Mouse (Mus musculus) kidney, embryonic 15.5 days (tissue): Measurements from ENCODE around the gene Selenoo. TPM values are rescaled to one million over a fixed set of nuclear protein-coding genes. Genes with fewer than 3 reads are reported as not detected.

Source experiments
- ATAC-seq: fragments of 200-750 bp; cut with Nextera tagmentation; replicated peaks from 2 replicates; pipeline ENCODE4 v1.8.0; 2017; ENCODE audit warnings: moderate TSS enrichment; ENCODE audit not compliant: low FRiP score
- H3K27ac ChIP-seq: fragments of 300-500 bp; sonication (generic); 2 replicates; pipeline ENCODE4 v1.5.1; 2015; ENCODE audit warnings: mild to moderate bottlenecking, inconsistent platforms
- H3K27me3 ChIP-seq: fragments of 300-500 bp; sonication (generic); 2 replicates; pipeline ENCODE4 v1.6.1; 2015; ENCODE audit warnings: inconsistent platforms
- H3K36me3 ChIP-seq: fragments of 300-500 bp; sonication (generic); 2 replicates; pipeline ENCODE4 v1.6.1; 2015; ENCODE audit warnings: inconsistent platforms
- H3K4me1 ChIP-seq: fragments of 300-500 bp; sonication (generic); 2 replicates; pipeline ENCODE4 v1.6.1; 2015; ENCODE audit warnings: inconsistent platforms
- H3K4me2 ChIP-seq: fragments of 300-500 bp; sonication (generic); 2 replicates; pipeline ENCODE4 v1.6.1; 2015; ENCODE audit warnings: moderate library complexity, mild to moderate bottlenecking, inconsistent platforms
- H3K4me3 ChIP-seq: fragments of 300-500 bp; sonication (generic); replicated peaks from 2 replicates; pipeline ENCODE4 v1.5.1; 2015; ENCODE audit warnings: mild to moderate bottlenecking, inconsistent platforms
- H3K9ac ChIP-seq: fragments of 300-500 bp; sonication (generic); 2 replicates; pipeline ENCODE4 v1.6.1; 2015; ENCODE audit warnings: mild to moderate bottlenecking, inconsistent platforms
- H3K9me3 ChIP-seq: fragments of 300-500 bp; sonication (generic); replicated peaks from 2 replicates; pipeline ENCODE4 v1.6.1; 2016; ENCODE audit warnings: inconsistent platforms
- WGBS: fragments of 180-500 bp; shearing (Covaris S2); methylation state at CpG from one replicate; pipeline ENCODE4 v1.1.7; 2015; ENCODE audit warnings: mixed read lengths; 5-methylcytosine and 5-hydroxymethylcytosine counted together
- polyA plus RNA-seq: library from polyadenylated mRNA; unstranded; fragments of >200 nt; fragmentation: Nextera tagmentation; extraction: Ambion mirVana; gene quantifications from 2 replicates; pipeline ENCODE4 v1.2.1, GENCODE M21; 2015

The Selenoo gene
- polyA plus RNA-seq, 1 experiment from 2014 or later: 19.9 TPM

GRCm38 (mm10) chr15:89146537-89146936 lies 57.7 kb downstream of the Selenoo start:
- Histone ChIP-seq H3K4me2 (peak overlapping the region; percentile 90), H3K27ac (no peak overlapping the region), H3K36me3 (0 out of 2 replicates have a peak, but pooled peaks cover 4% of the 10 kb centered on the region), H3K4me3 (peak overlapping the region; percentile 40), H3K9ac (0 out of 2 replicates have a peak overlapping the region, but pooled peaks have one; percentile 21), H3K27me3 (peaks cover 48% of the 10 kb centered on the region), H3K9me3 (no peaks in the 10 kb centered on the region), H3K4me1 (peaks cover 62% of the 10 kb centered on the region)
- peak; percentile 38 for ATAC-seq
- WGBS: 2% methylated on average over 27 of the region's 27 CpGs

- ATAC-seq: no peak
- no peaks in the 10 kb centered on the region for H3K9me3 ChIP-seq
- peak overlapping the region; percentile 90 for H3K4me2 ChIP-seq
- peaks cover 45% of the 10 kb centered on the region for H3K27me3 ChIP-seq
- 0 out of 2 replicates have a peak overlapping the region, but pooled peaks have one; percentile 21 for H3K9ac ChIP-seq
- peak overlapping the region; percentile 40 for H3K4me3 ChIP-seq
- H3K36me3 ChIP-seq: 0 out of 2 replicates have a peak, but pooled peaks cover 4% of the 10 kb centered on the region
- H3K4me1 ChIP-seq: peaks cover 57% of the 10 kb centered on the region
- no peak overlapping the region for H3K27ac ChIP-seq
- 3% methylated on average over 16 of the region's 16 CpGs for WGBS
These were observed 58.1 kb downstream of the Selenoo start for GRCm38 (mm10) chr15:89147024-89147423.

- H3K9ac ChIP-seq: no peak overlapping the region
- peak overlapping the region; percentile 90 for H3K4me2 ChIP-seq
- H3K9me3 ChIP-seq: no peaks in the 10 kb centered on the region
- H3K4me1 ChIP-seq: peaks cover 53% of the 10 kb centered on the region
- peak overlapping the region; percentile 40; the same call in 1 of the 2 replicates for H3K4me3 ChIP-seq
- no peak for ATAC-seq
- H3K27me3 ChIP-seq: peaks cover 43% of the 10 kb centered on the region
- no peak overlapping the region for H3K27ac ChIP-seq
- WGBS: 21% methylated on average over 10 of the region's 10 CpGs
- H3K36me3 ChIP-seq: 0 out of 2 replicates have a peak, but pooled peaks cover 4% of the 10 kb centered on the region
These were observed 58.6 kb downstream of the Selenoo start for GRCm38 (mm10) chr15:89147456-89147855.

GRCm38 (mm10) chr15:89147895-89148294 lies 59.0 kb downstream of the Selenoo start:
- 40% methylated on average over 4 of the region's 4 CpGs for WGBS
- Histone ChIP-seq H3K27ac (no peak overlapping the region), H3K4me3 (peak overlapping the region; percentile 60), H3K9me3 (no peaks in the 10 kb centered on the region), H3K27me3 (peaks cover 39% of the 10 kb centered on the region), H3K9ac (no peak overlapping the region), H3K4me2 (peak overlapping the region; percentile 90), H3K36me3 (0 out of 2 replicates have a peak, but pooled peaks cover 4% of the 10 kb centered on the region), H3K4me1 (peaks cover 49% of the 10 kb centered on the region)
- no peak for ATAC-seq

GRCm38 (mm10) chr15:89148496-89149270 lies 59.8 kb downstream of the Selenoo start:
- Histone ChIP-seq H3K4me3 (peak overlapping the region; percentile 60), H3K27ac (peak overlapping the region; percentile 37; the same call in 1 of the 2 replicates), H3K4me1 (peaks cover 47% of the 10 kb centered on the region), H3K9me3 (no peaks in the 10 kb centered on the region), H3K9ac (peak overlapping the region; percentile 53), H3K27me3 (peaks cover 39% of the 10 kb centered on the region), H3K36me3 (peaks cover 8% of the 10 kb centered on the region; the same call in 1 of the 2 replicates), H3K4me2 (peak overlapping the region; percentile 90)
- no peak for ATAC-seq
- WGBS: 4% methylated on average over 25 of the region's 25 CpGs

GRCm38 (mm10) chr15:89149271-89150040 lies 60.6 kb downstream of the Selenoo start, which contains the start of gene Mapk11:
Gene Mapk11 (minus strand): TSS chr15:89149628.
- Histone ChIP-seq H3K27me3 (peaks cover 33% of the 10 kb centered on the region), H3K9ac (peak within 1 kb of the TSS; percentile 53), H3K4me2 (peak within 1 kb of the TSS; percentile 90), H3K36me3 (peaks cover 16% of the 10 kb centered on the region), H3K4me3 (peak within 1 kb of the TSS; percentile 60), H3K9me3 (no peaks in the 10 kb centered on the region), H3K27ac (peak within 1 kb of the TSS; percentile 37; the same call in 1 of the 2 replicates), H3K4me1 (peaks cover 47% of the 10 kb centered on the region)
- WGBS: under 1% methylated on average over 58 of the region's 61 CpGs
- peak; percentile 57 for ATAC-seq

Other genes with a start within 250 kb of the Selenoo start
- gene Pim3, start 226.9 kb upstream of the Selenoo start, polyA plus RNA-seq: 50.4 and 54.6 TPM in 2 replicates
- gene Ttll8, start 134.7 kb upstream of the Selenoo start, polyA plus RNA-seq: not detected in 2 replicates
- gene Mlc1, start 110.1 kb upstream of the Selenoo start, polyA plus RNA-seq: not detected in 2 replicates
- 0.05 and 0.14 TPM in 2 replicates for gene Mov10l1, start 106.2 kb upstream of the Selenoo start, polyA plus RNA-seq
- gene Panx2, start 29.4 kb upstream of the Selenoo start, polyA plus RNA-seq: 0.05 and 0.12 TPM in 2 replicates
- gene Trabd, start 14.0 kb upstream of the Selenoo start, polyA plus RNA-seq: 46.1 and 52.5 TPM in 2 replicates
- gene Tubgcp6, start 34.0 kb downstream of the Selenoo start, polyA plus RNA-seq: 13.8 and 16.0 TPM in 2 replicates
- 17.8 and 19.3 TPM in 2 replicates for gene Hdac10, start 39.6 kb downstream of the Selenoo start, polyA plus RNA-seq
- gene Mapk12, start 51.6 kb downstream of the Selenoo start, polyA plus RNA-seq: 14.8 and 16.7 TPM in 2 replicates
- gene Mapk11, start 60.5 kb downstream of the Selenoo start, polyA plus RNA-seq: 15.4 and 16.5 TPM in 2 replicates
- 138 and 160 TPM in 2 replicates for gene Plxnb2, start 91.7 kb downstream of the Selenoo start, polyA plus RNA-seq
- gene Dennd6b, start 107.4 kb downstream of the Selenoo start, polyA plus RNA-seq: 17.0 and 19.2 TPM in 2 replicates
- gene Ppp6r2, start 122.5 kb downstream of the Selenoo start, polyA plus RNA-seq: 22.7 and 26.9 TPM in 2 replicates
- gene Sbf1, start 226.2 kb downstream of the Selenoo start, polyA plus RNA-seq: 42.6 and 51.4 TPM in 2 replicates
- gene Adm2, start 233.6 kb downstream of the Selenoo start, polyA plus RNA-seq: 0.71 and 0.74 TPM in 2 replicates
- gene Miox, start 245.3 kb downstream of the Selenoo start, polyA plus RNA-seq: 6.8 and 7.1 TPM in 2 replicates